Mouse (Mus musculus) midbrain, embryonic 11.5 days (tissue): ENCODE measurements around the gene Celsr1. TPM values are rescaled to one million over a fixed set of nuclear protein-coding genes. Genes with fewer than 3 reads are reported as not detected.
A peak's percentile ranks its signal among the peaks of the same experiment; 100 is the strongest.
"Not testable (repeated sequence)": the region's sequence is repeated elsewhere in the genome, so short reads cannot be mapped to it uniquely, and the experiment has no call there.

Experiments used
- ATAC-seq: fragments of 200-750 bp; cut with Nextera tagmentation; 2 replicates; pipeline ENCODE4 v1.8.0; 2017; ENCODE audit warnings: moderate TSS enrichment, moderate library complexity; ENCODE audit not compliant: low FRiP score
- DNase-seq: peaks from one replicate; pipeline ENCODE4 v3.0.0; 2015; ENCODE audit warnings: low spot score; ENCODE audit errors: missing footprints
- H3K27ac ChIP-seq: fragments of 300-500 bp; sonication (generic); 2 replicates; pipeline ENCODE4 v1.5.1; 2014; ENCODE audit warnings: low read depth, low read length
- H3K27me3 ChIP-seq: fragments of 300-500 bp; sonication (generic); 2 replicates; pipeline ENCODE4 v1.6.1; 2014; ENCODE audit warnings: mild to moderate bottlenecking, low read length, moderate library complexity, mixed read lengths; ENCODE audit not compliant: control insufficient read depth, insufficient read depth
- H3K36me3 ChIP-seq: fragments of 300-500 bp; sonication (generic); 2 replicates; pipeline ENCODE4 v1.6.1; 2014; ENCODE audit warnings: mild to moderate bottlenecking, low read length, moderate library complexity, mixed read lengths; ENCODE audit not compliant: control insufficient read depth, insufficient read depth
- H3K4me1 ChIP-seq: fragments of 300-500 bp; sonication (generic); 2 replicates; pipeline ENCODE4 v1.6.1; 2014; ENCODE audit warnings: low read length; ENCODE audit not compliant: control insufficient read depth, insufficient read depth
- H3K4me2 ChIP-seq: fragments of 300-500 bp; sonication (generic); 2 replicates; pipeline ENCODE4 v1.6.1; 2014; ENCODE audit warnings: mild to moderate bottlenecking, moderate library complexity
- H3K4me3 ChIP-seq: fragments of 300-500 bp; sonication (generic); 2 replicates; pipeline ENCODE4 v1.5.1; 2014; ENCODE audit warnings: low read depth, low read length
- H3K9ac ChIP-seq: fragments of 300-500 bp; sonication (generic); 2 replicates; pipeline ENCODE4 v1.6.1; 2014; ENCODE audit warnings: low read length
- H3K9me3 ChIP-seq: fragments of 300-500 bp; sonication (generic); 2 replicates; pipeline ENCODE4 v1.6.1; 2016; ENCODE audit warnings: low read length; ENCODE audit not compliant: control insufficient read depth
- WGBS: fragments of 180-500 bp; shearing (Covaris S2); extraction: QIAGEN DNeasy Blood & Tissue Kit; methylation state at CpG from one replicate; pipeline ENCODE4 v1.1.7; 2014; 5-methylcytosine and 5-hydroxymethylcytosine counted together
- polyA plus RNA-seq: library from polyadenylated mRNA; unstranded; fragments of >200 nt; fragmentation: Nextera tagmentation; extraction: Ambion mirVana; gene quantifications from 2 replicates; pipeline ENCODE4 v1.2.1, GENCODE M21; 2014

Celsr1 gene
- polyA plus RNA-seq, 1 experiment from 2014 or later: 4.9 TPM

DNA sequence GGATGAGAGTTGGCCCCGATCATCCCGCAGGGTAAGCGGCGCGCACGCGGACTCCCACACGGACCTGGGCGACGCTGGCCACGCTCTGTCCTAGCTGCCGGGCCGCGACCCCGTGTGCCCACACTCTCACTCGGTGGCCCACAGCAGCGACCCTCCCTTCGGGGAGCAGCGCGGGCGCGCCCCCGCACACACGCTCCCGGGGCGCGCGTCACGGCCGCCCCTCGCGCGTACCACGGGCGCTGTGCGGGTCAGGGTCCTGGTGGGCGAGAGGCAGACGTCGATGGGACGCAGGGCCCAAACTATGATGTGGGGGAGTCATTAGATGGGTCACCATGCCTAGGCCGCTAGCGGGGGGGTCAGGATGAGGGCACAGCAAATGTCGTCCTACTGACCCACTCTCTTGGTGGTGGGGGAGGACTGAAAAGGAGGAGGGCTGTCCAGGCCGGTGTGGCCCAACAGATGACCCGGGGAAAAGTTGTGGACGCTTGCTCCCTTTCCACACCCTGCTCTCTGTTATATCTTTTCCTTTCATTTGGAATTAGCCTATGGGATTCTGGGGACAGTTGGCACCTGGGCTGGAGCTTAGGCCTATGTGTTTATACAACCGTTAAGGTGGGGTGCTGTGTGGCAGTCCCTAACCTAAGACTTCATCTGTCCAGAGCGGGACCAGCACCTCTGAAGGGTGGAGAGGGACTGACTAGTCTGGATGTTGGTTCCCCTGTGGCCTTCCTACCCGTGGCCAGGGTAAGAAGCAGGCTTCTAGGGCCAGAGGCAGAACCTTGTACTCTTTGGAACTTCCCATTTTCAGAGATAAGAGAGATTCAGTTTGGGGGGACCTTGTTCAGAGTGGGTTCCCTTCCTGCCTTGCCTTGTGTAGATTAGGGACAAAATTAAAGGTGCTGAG, 25.6 kb upstream of the Celsr1 start:
- ATAC-seq: peak; percentile 86
- WGBS: 2% methylated on average over 46 of the region's 49 CpGs
- Histone ChIP-seq H3K27ac (peak overlapping the region; percentile 5; the same call in 1 of the 2 replicates), H3K36me3 (no peaks in the 10 kb centered on the region), H3K9me3 (no peaks in the 10 kb centered on the region), H3K4me2 (peak overlapping the region; percentile 87), H3K4me3 (peak overlapping the region; percentile 77), H3K4me1 (peaks cover 18% of the 10 kb centered on the region), H3K9ac (peak overlapping the region; percentile 95), H3K27me3 (no peaks in the 10 kb centered on the region; the same call in 1 of the 2 replicates)
- DNase-seq: peak; percentile 93

DNA sequence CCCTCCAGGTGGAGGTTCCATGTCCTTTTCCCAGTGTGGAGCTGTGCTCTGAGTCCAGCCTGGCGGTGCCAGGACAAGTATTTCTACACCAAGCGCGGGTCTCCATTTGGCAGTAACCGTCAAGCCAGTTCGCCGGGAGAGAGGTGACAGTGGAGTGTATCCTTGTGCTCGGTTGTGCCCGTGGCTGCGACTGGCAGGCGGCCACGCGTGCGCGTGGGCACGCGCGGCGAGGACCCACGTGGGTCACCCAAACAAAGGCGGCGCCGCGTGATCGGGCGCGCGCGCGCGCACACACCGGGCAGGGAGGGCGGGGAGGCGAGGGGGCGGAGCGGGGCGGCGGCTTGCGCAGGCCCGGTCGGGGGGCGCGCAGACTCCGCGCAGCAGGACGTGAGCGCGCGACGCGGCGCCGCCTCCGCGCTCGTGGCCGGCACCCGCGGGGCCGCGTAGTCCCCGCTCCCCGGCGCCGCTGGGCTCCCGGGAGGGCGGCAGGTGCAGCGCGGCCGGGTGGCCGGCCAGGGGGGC, 24.9 kb upstream of the Celsr1 start:
- Histone ChIP-seq H3K27ac (0 out of 2 replicates have a peak overlapping the region, but pooled peaks have one; percentile 5), H3K4me1 (peaks cover 18% of the 10 kb centered on the region), H3K27me3 (no peaks in the 10 kb centered on the region; the same call in 1 of the 2 replicates), H3K36me3 (no peaks in the 10 kb centered on the region), H3K9ac (peak overlapping the region; percentile 95), H3K4me3 (peak overlapping the region; percentile 77), H3K9me3 (no peaks in the 10 kb centered on the region), H3K4me2 (peak overlapping the region; percentile 87)
- ATAC-seq (peak; percentile 81), DNase-seq (peak; percentile 99)
- under 1% methylated on average over 42 of the region's 70 CpGs for WGBS

DNA sequence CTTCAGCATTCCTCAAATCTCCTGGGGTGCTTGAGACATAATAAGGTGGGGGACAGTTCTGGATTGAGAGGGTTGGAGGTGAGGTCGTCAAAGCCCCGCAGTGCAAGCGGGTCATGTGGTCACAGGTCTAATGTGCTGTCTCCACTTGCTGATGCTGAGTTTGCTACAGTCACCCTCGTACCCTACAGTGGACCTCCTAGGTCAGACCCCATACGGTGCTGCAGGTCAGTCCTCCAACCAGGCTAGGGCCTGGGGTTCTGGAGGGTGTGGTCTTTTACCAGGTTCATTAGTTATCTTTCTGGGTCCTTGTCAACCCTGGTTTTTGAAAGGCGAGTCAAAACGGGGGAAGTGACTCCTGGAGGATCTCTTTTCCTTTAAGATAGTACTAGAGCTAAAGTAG, 24.3 kb upstream of the Celsr1 start:
- DNase-seq (no peak), ATAC-seq (peak; percentile 57)
- Histone ChIP-seq H3K27ac (no peak overlapping the region), H3K9ac (peak overlapping the region; percentile 95), H3K4me2 (peak overlapping the region; percentile 87), H3K4me3 (peak overlapping the region; percentile 77), H3K4me1 (peaks cover 18% of the 10 kb centered on the region), H3K27me3 (no peaks in the 10 kb centered on the region; the same call in 1 of the 2 replicates), H3K36me3 (no peaks in the 10 kb centered on the region), H3K9me3 (no peaks in the 10 kb centered on the region)
- 6% methylated on average over 7 of the region's 7 CpGs for WGBS

DNA sequence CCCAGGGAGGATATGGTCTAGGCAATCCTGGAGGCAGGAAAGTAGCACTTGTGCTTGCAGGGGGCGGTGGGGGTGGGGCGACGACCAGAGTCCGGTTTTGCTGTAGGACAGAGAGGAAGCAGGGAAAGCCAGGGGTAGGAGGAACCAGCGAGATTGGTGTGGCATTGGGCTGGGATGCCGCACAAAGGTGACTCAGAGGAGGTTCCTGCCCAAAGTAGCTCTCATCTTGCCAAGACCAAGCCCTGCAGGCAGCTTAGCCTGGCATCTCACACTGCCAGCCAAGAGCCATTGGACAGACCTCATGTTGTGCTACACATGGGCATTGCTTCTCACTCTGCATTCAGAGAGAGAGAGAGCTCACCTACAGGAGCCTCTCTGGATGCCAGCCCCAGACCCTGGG, 23.8 kb upstream of the Celsr1 start, which contains the start of gene Gramd4:
Gramd4 (plus strand) TSS at position 283 of the 400 bp plus-strand sequence.
- WGBS: 20% methylated on average over 6 of the region's 6 CpGs
- no peak for DNase-seq
- peak; percentile 13; the same call in 1 of the 2 replicates for ATAC-seq
- peak within 1 kb of the TSS; percentile 77 for H3K4me3 ChIP-seq
- H3K27ac ChIP-seq: no peak within 1 kb of the TSS
- peak within 1 kb of the TSS; percentile 95 for H3K9ac ChIP-seq
- no peaks in the 10 kb centered on the region for H3K9me3 ChIP-seq
- H3K27me3 ChIP-seq: no peaks in the 10 kb centered on the region; the same call in 1 of the 2 replicates
- H3K4me2 ChIP-seq: peak within 1 kb of the TSS; percentile 87
- H3K4me1 ChIP-seq: peaks cover 18% of the 10 kb centered on the region
- H3K36me3 ChIP-seq: no peaks in the 10 kb centered on the region

DNA sequence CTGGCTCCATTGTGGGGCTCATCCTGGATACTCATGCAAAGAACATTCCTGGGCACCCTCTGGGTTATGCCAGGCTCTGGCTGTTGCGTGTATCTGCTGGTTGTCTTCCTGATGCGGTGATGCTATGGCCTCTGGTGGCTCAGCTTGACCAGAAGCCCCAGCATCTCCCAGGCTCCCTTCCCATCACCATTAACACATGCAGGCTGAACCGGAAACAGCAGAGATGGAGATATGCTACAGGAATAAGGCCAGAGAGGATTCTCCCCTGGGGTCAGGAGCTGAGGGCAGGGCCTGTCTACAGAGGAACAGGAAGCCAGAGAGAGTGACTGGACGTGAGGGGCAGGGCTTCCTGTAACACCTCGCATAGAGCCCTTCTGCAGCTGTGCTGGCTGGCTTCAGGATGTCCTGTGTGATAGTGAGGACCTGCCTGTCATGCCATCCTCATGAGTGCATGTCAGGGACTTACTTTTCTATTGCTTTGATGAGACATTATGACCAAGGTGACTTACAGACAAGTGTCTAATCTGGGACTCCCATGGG, 22.7 kb upstream of the Celsr1 start:
- no peak overlapping the region for H3K4me3 ChIP-seq
- no peak overlapping the region for H3K27ac ChIP-seq
- 84% methylated on average over 5 of the region's 5 CpGs for WGBS
- DNase-seq (no peak), ATAC-seq (no peak)
- H3K4me2 ChIP-seq: no peak overlapping the region
- H3K9me3 ChIP-seq: no peaks in the 10 kb centered on the region
- H3K4me1 ChIP-seq: peaks cover 18% of the 10 kb centered on the region
- H3K27me3 ChIP-seq: no peaks in the 10 kb centered on the region; the same call in 1 of the 2 replicates
- H3K9ac ChIP-seq: no peak overlapping the region
- H3K36me3 ChIP-seq: no peaks in the 10 kb centered on the region

DNA sequence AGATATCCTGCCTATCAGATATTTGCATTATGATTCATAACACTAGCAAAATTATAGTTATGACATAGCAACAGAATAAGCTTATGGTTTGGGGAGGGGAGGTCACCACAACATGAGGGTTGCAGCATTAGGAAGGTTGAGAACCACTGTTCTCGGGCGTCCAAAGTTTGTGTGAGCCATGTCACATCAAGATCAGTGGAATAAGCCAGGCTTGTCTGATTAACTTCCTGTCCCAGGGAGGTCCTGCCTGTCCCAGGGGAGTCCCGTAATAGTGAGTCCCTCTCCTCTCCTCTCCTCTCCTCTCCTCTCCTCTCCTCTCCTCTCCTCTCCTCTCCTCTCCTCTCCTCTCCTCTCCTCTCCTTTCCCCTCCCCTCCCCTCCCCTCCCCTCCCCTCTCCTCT, 21.3 kb upstream of the Celsr1 start:
- 77% methylated on average over 3 of the region's 3 CpGs for WGBS
- not testable (repeated sequence) for H3K27me3 ChIP-seq, H3K4me2 ChIP-seq, H3K27ac ChIP-seq, H3K4me3 ChIP-seq, H3K9ac ChIP-seq, H3K36me3 ChIP-seq, DNase-seq, ATAC-seq, H3K9me3 ChIP-seq
- peaks cover 13% of the 10 kb centered on the region for H3K4me1 ChIP-seq

DNA sequence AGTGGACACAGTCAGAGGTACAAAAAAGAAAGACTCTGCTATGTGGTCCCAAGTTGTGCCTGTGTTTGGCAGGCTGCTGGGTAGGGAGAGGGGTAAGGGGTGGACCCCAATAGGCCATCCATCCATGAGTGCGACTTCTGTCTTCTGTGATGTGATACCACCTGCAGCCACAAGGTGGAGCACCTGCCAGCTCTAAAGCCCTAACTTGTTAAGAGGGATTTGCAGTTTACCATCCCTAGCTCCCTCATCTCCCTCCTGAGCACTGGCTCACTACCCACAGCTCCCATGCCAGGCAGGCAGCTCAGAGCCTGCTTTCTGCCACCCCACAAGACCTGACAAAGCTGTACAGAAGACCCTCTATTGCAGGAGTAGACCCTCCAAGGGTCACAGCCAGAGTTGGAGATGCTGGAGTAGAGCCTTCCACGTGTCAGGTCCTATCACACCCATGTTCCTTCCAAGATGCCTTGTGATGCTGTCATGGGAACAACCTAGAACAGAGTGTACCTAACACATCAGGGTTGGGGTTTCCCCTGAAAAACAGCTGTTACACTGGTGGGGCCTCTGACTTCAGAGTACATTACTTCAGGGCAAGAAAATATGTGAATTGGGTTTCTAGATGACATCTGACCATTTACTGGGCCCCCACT, 20.4 kb upstream of the Celsr1 start:
- H3K27me3 ChIP-seq: no peaks in the 10 kb centered on the region; the same call in 1 of the 2 replicates
- H3K36me3 ChIP-seq: no peaks in the 10 kb centered on the region
- ATAC-seq: peak; percentile 24; the same call in 1 of the 2 replicates
- 41% methylated on average over 2 of the region's 2 CpGs for WGBS
- H3K4me2 ChIP-seq: no peak overlapping the region
- peaks cover 6% of the 10 kb centered on the region for H3K4me1 ChIP-seq
- DNase-seq: peak; percentile 98
- no peak overlapping the region for H3K27ac ChIP-seq
- H3K9ac ChIP-seq: no peak overlapping the region
- H3K9me3 ChIP-seq: no peaks in the 10 kb centered on the region
- no peak overlapping the region for H3K4me3 ChIP-seq

DNA sequence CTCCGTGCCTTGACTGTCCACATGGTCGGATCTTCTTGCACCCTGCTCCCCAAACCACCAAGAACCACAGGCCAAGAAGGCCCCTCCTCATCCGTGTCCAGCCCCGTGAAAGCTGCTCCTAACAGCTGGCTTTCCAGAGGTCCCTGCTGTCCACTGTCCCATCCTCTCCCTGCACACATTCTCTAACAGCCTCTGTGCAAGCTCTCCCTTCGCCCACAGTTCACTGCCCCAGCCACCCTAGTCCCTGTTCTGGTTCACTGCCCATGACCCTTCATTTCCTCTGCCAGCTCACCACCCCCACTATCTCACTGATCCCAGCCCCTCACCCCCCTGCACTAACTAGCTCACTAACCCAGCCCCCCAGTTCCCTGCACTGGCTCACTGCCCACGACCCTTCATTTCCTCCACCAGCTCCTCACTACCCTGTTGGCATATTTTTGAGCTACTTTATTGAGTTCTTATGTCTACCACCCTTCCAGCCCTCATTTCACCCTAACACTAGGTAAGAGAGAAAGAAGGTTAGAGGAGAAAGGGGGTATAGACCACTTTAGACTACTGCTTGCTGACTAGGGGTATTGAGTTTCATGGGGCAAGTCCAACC, 18.4 kb upstream of the Celsr1 start:
- 66% methylated on average over 6 of the region's 6 CpGs for WGBS

More for the DNA sequence above, 18.4 kb upstream of the Celsr1 start:
- no peak for DNase-seq
- no peak for ATAC-seq
- H3K27me3 ChIP-seq: no peaks in the 10 kb centered on the region
- H3K4me2 ChIP-seq: no peak overlapping the region
- no peaks in the 10 kb centered on the region for H3K9me3 ChIP-seq
- H3K27ac ChIP-seq: no peak overlapping the region
- H3K4me3 ChIP-seq: no peak overlapping the region
- H3K9ac ChIP-seq: no peak overlapping the region
- H3K4me1 ChIP-seq: no peaks in the 10 kb centered on the region
- H3K36me3 ChIP-seq: no peaks in the 10 kb centered on the region
